Mouse (Mus musculus) WW6 (cell line): ENCODE data around the gene C130026I21Rik.
"Not testable (repeated sequence)": the region's sequence is repeated elsewhere in the genome, so short reads cannot be mapped to it uniquely, and the experiment has no call there.

Source experiments
- DNase-seq: peaks from one replicate; pipeline ENCODE4 v3.0.0-alpha.2; 2013; ENCODE audit warnings: low read depth, low spot score

C130026I21Rik gene

GRCm38 (mm10) chr1:85121841-85122240 is 148.5 kb downstream of the C130026I21Rik start:
- not testable (repeated sequence) for DNase-seq

- DNase-seq: not testable (repeated sequence)
Observed at GRCm38 (mm10) chr1:85118341-85118740, 152.0 kb downstream of the C130026I21Rik start.

- not testable (repeated sequence) for DNase-seq
Observed at GRCm38 (mm10) chr1:85117537-85117936, 152.8 kb downstream of the C130026I21Rik start.

- not testable (repeated sequence) for DNase-seq
Observed at GRCm38 (mm10) chr1:85114666-85115402, 155.5 kb downstream of the C130026I21Rik start.

GRCm38 (mm10) chr1:85114078-85114477 is 156.3 kb downstream of the C130026I21Rik start:
- DNase-seq: not testable (repeated sequence)

GRCm38 (mm10) chr1:85112889-85113288 is 157.5 kb downstream of the C130026I21Rik start:
- DNase-seq: not testable (repeated sequence)

- DNase-seq: not testable (repeated sequence)
Observed at GRCm38 (mm10) chr1:85112266-85112665, 158.1 kb downstream of the C130026I21Rik start.

GRCm38 (mm10) chr1:85111572-85111971 is 158.8 kb downstream of the C130026I21Rik start:
- not testable (repeated sequence) for DNase-seq

GRCm38 (mm10) chr1:85110876-85111275 is 159.5 kb downstream of the C130026I21Rik start:
- not testable (repeated sequence) for DNase-seq

GRCm38 (mm10) chr1:85109753-85110152 is 160.6 kb downstream of the C130026I21Rik start, which contains the start of gene A530032D15Rik:
TSS of gene A530032D15Rik (minus strand) at chr1:85109853.
- not testable (repeated sequence) for DNase-seq

GRCm38 (mm10) chr1:85106013-85106412 is 164.4 kb downstream of the C130026I21Rik start:
- DNase-seq: not testable (repeated sequence)

GRCm38 (mm10) chr1:85105336-85105735 is 165.0 kb downstream of the C130026I21Rik start:
- not testable (repeated sequence) for DNase-seq

GRCm38 (mm10) chr1:85101754-85102153 is 168.6 kb downstream of the C130026I21Rik start:
- not testable (repeated sequence) for DNase-seq

GRCm38 (mm10) chr1:85099864-85100263 is 170.5 kb downstream of the C130026I21Rik start, which contains the start of gene Gm10553:
TSS of gene Gm10553 (plus strand) at chr1:85100164.
- not testable (repeated sequence) for DNase-seq

- DNase-seq: not testable (repeated sequence)
Observed at GRCm38 (mm10) chr1:85099081-85099480, 171.3 kb downstream of the C130026I21Rik start.

GRCm38 (mm10) chr1:85093011-85093572 is 177.3 kb downstream of the C130026I21Rik start:
- DNase-seq: not testable (repeated sequence)

GRCm38 (mm10) chr1:85092169-85092568 is 178.2 kb downstream of the C130026I21Rik start:
- DNase-seq: not testable (repeated sequence)

- DNase-seq: not testable (repeated sequence)
Observed at GRCm38 (mm10) chr1:85086211-85086610, 184.2 kb downstream of the C130026I21Rik start.

GRCm38 (mm10) chr1:85084803-85085202 is 185.6 kb downstream of the C130026I21Rik start:
- not testable (repeated sequence) for DNase-seq

GRCm38 (mm10) chr1:85073099-85073498 is 197.3 kb downstream of the C130026I21Rik start:
- DNase-seq: not testable (repeated sequence)

GRCm38 (mm10) chr1:85071690-85072089 is 198.7 kb downstream of the C130026I21Rik start:
- DNase-seq: not testable (repeated sequence)

- not testable (repeated sequence) for DNase-seq
Observed at GRCm38 (mm10) chr1:85035801-85036200, 234.6 kb downstream of the C130026I21Rik start.
